8 mouse cellular contexts compared by ENCODE assay signal in genomic region chr3:108225711-108226557, GRCm38 (mm10). TPM values are rescaled to one million over a fixed set of nuclear protein-coding genes. Genes with fewer than 3 reads are reported as not detected.
DNase-seq lines count a peak whose midpoint lies in the region; ATAC-seq and TF ChIP-seq lines count a peak whose summit lies in the region.

No protein-coding gene starts in this region.

- peaks cover 5% of the 10 kb centered on the region; the same call in 1 of the 2 replicates for H3K4me1 ChIP-seq in lung, adult 2 months (ENCODE audit: control insufficient read depth, insufficient read depth, low read length)
- H3K4me1 ChIP-seq in embryonic facial prominence, embryonic 12.5 days, result peaks cover 13% of the 10 kb centered on the region; the same call in 1 of the 2 replicates
- H3K4me1 ChIP-seq in hindbrain, embryonic 16.5 days (ENCODE audit: control insufficient read depth, insufficient read depth, low read depth, low read length), result peaks cover 10% of the 10 kb centered on the region
- peaks cover 10% of the 10 kb centered on the region for H3K4me1 ChIP-seq in liver, embryonic 13.5 days (replicated peaks)

- H3K9me3 ChIP-seq in embryonic facial prominence, embryonic 12.5 days, result no peaks in the 10 kb centered on the region
- H3K9me3 ChIP-seq in hindbrain, embryonic 16.5 days (ENCODE audit: control insufficient read depth, low read length), result no peaks in the 10 kb centered on the region
- H3K9me3 ChIP-seq in liver, embryonic 13.5 days (replicated peaks), result no peaks in the 10 kb centered on the region

- peak; percentile 16 for DNase-seq in lung, adult 2 months
- no peak for DNase-seq in lung, postnatal 14 days
- DNase-seq in liver, embryonic 13.5 days, result no peak
- DNase-seq in right cerebral cortex, postnatal 14 days, result no peak
- DNase-seq in thymus, adult 18-20 months, result no peak
- DNase-seq in right cerebral cortex, adult 18-20 months, result no peak

- no peaks in the 10 kb centered on the region for H3K36me3 ChIP-seq in embryonic facial prominence, embryonic 12.5 days
- H3K36me3 ChIP-seq in hindbrain, embryonic 16.5 days (ENCODE audit: control insufficient read depth, insufficient read depth, low read length), result no peaks in the 10 kb centered on the region
- no peaks in the 10 kb centered on the region for H3K36me3 ChIP-seq in liver, embryonic 13.5 days

- peaks cover 49% of the 10 kb centered on the region for H3K27me3 ChIP-seq in embryonic facial prominence, embryonic 12.5 days
- peaks cover 29% of the 10 kb centered on the region for H3K27me3 ChIP-seq in hindbrain, embryonic 16.5 days (replicated peaks; ENCODE audit: control insufficient read depth, insufficient read depth, low read length)
- H3K27me3 ChIP-seq in liver, embryonic 13.5 days, result peaks cover 89% of the 10 kb centered on the region

- no peak overlapping the region for H3K27ac ChIP-seq in embryonic facial prominence, embryonic 12.5 days
- H3K27ac ChIP-seq in hindbrain, embryonic 16.5 days (ENCODE audit: low read depth, low read length), result no peak overlapping the region
- no peak overlapping the region for H3K27ac ChIP-seq in liver, embryonic 13.5 days

- peak; percentile 56; the same call in 1 of the 2 replicates for ATAC-seq in embryonic facial prominence, embryonic 12.5 days (ENCODE audit: insufficient number of reproducible peaks, insufficient read depth, low FRiP score, low TSS enrichment)
- peak; percentile 27 for ATAC-seq in hindbrain, embryonic 16.5 days
- no peak for ATAC-seq in liver, embryonic 13.5 days (ENCODE audit: low read depth)

- 3% methylated on average over 65 of the region's 67 CpGs for WGBS in lung, adult 2 months
- WGBS in embryonic facial prominence, embryonic 12.5 days, result 2% methylated on average over 66 of the region's 67 CpGs
- 3% methylated on average over 56 of the region's 67 CpGs for WGBS in hindbrain, embryonic 16.5 days
- 4% methylated on average over 65 of the region's 67 CpGs for WGBS in liver, embryonic 13.5 days (ENCODE audit: insufficient replicate concordance)

- no peak for TF ChIP-seq POLR2A in lung, adult 2 months (IDR thresholded peaks at IDR 0.05; ENCODE audit: borderline replicate concordance, extremely low read depth, low read depth, low read length)

- H3K4me3 ChIP-seq in lung, adult 2 months (replicated peaks; ENCODE audit: extremely low read depth, low read depth, low read length), result peak overlapping the region; percentile 52
- H3K4me3 ChIP-seq in embryonic facial prominence, embryonic 12.5 days, result peak overlapping the region; percentile 49
- peak overlapping the region; percentile 42 for H3K4me3 ChIP-seq in hindbrain, embryonic 16.5 days (ENCODE audit: low read length)
- peak overlapping the region; percentile 45 for H3K4me3 ChIP-seq in liver, embryonic 13.5 days (replicated peaks)

- TF ChIP-seq CTCF in lung, adult 2 months (IDR thresholded peaks at IDR 0.05; ENCODE audit: insufficient read depth, low read length), result no peak

- peak overlapping the region; percentile 62 for H3K4me2 ChIP-seq in embryonic facial prominence, embryonic 12.5 days (replicated peaks)
- H3K4me2 ChIP-seq in hindbrain, embryonic 16.5 days (ENCODE audit: low read length), result peak overlapping the region; percentile 76
- H3K4me2 ChIP-seq in liver, embryonic 13.5 days, result peak overlapping the region; percentile 59

- H3K9ac ChIP-seq in embryonic facial prominence, embryonic 12.5 days, result peak overlapping the region; percentile 33
- H3K9ac ChIP-seq in hindbrain, embryonic 16.5 days (ENCODE audit: low read depth, low read length), result peak overlapping the region; percentile 45
- H3K9ac ChIP-seq in liver, embryonic 13.5 days, result 0 out of 2 replicates have a peak overlapping the region, but pooled peaks have one; percentile 9

RNA-seq across cellular contexts. Expression of gene Sypl2, which starts 0.5 kb away (rescaled TPM):
- 0.18 and 3.1 TPM in 2 replicates for polyA plus RNA-seq in lung, adult 2 months (2012; rRNA removed)
- 0.85 and 1.1 TPM in 2 replicates for polyA plus RNA-seq in embryonic facial prominence, embryonic 12.5 days (2016; fragmentation: Nextera tagmentation; extraction: Ambion mirVana)
- 0.35 and 1.4 TPM in 2 replicates for polyA plus RNA-seq in hindbrain, embryonic 16.5 days (2015; fragmentation: Nextera tagmentation; extraction: Ambion mirVana)
- 0.05 and 0.07 TPM in 2 replicates for polyA plus RNA-seq in liver, embryonic 13.5 days (2015; fragmentation: Nextera tagmentation; extraction: Ambion mirVana)

RNA-seq across cellular contexts. Expression of gene Atxn7l2, which starts 15.2 kb away (rescaled TPM):
- 8.6 and 10.5 TPM in 2 replicates for polyA plus RNA-seq in lung, adult 2 months (2012; rRNA removed)
- 27.2 and 29.4 TPM in 2 replicates for polyA plus RNA-seq in embryonic facial prominence, embryonic 12.5 days (2016; fragmentation: Nextera tagmentation; extraction: Ambion mirVana)
- 19.6 and 21.4 TPM in 2 replicates for polyA plus RNA-seq in hindbrain, embryonic 16.5 days (2015; fragmentation: Nextera tagmentation; extraction: Ambion mirVana)
- polyA plus RNA-seq in liver, embryonic 13.5 days (2015; fragmentation: Nextera tagmentation; extraction: Ambion mirVana), result 3.1 and 3.3 TPM in 2 replicates

RNA-seq across cellular contexts. Expression of gene Cyb561d1, which starts 24.9 kb away (rescaled TPM):
- 8.1 and 11.4 TPM in 2 replicates for polyA plus RNA-seq in lung, adult 2 months (2012; rRNA removed)
- 2.6 and 2.7 TPM in 2 replicates for polyA plus RNA-seq in embryonic facial prominence, embryonic 12.5 days (2016; fragmentation: Nextera tagmentation; extraction: Ambion mirVana)
- 2.7 and 3.9 TPM in 2 replicates for polyA plus RNA-seq in hindbrain, embryonic 16.5 days (2015; fragmentation: Nextera tagmentation; extraction: Ambion mirVana)
- 1.7 and 2.0 TPM in 2 replicates for polyA plus RNA-seq in liver, embryonic 13.5 days (2015; fragmentation: Nextera tagmentation; extraction: Ambion mirVana)

RNA-seq across cellular contexts. Expression of gene Psma5, which starts 30.8 kb away (rescaled TPM):
- 22.6 and 37.4 TPM in 2 replicates for polyA plus RNA-seq in lung, adult 2 months (2012; rRNA removed)
- 263 and 288 TPM in 2 replicates for polyA plus RNA-seq in embryonic facial prominence, embryonic 12.5 days (2016; fragmentation: Nextera tagmentation; extraction: Ambion mirVana)
- polyA plus RNA-seq in hindbrain, embryonic 16.5 days (2015; fragmentation: Nextera tagmentation; extraction: Ambion mirVana), result 235 and 246 TPM in 2 replicates
- polyA plus RNA-seq in liver, embryonic 13.5 days (2015; fragmentation: Nextera tagmentation; extraction: Ambion mirVana), result 224 and 238 TPM in 2 replicates

RNA-seq across cellular contexts. Expression of gene Amigo1, which starts 39.8 kb away (rescaled TPM):
- 22.3 and 27.1 TPM in 2 replicates for polyA plus RNA-seq in lung, adult 2 months (2012; rRNA removed)
- polyA plus RNA-seq in embryonic facial prominence, embryonic 12.5 days (2016; fragmentation: Nextera tagmentation; extraction: Ambion mirVana), result 7.9 and 8.5 TPM in 2 replicates
- 9.8 and 13.3 TPM in 2 replicates for polyA plus RNA-seq in hindbrain, embryonic 16.5 days (2015; fragmentation: Nextera tagmentation; extraction: Ambion mirVana)
- polyA plus RNA-seq in liver, embryonic 13.5 days (2015; fragmentation: Nextera tagmentation; extraction: Ambion mirVana), result 0.35 and 0.51 TPM in 2 replicates
